Mouse (Mus musculus) liver, embryonic 16.5 days (tissue): ENCODE results near the gene Atoh8. TPM values are rescaled to one million over a fixed set of nuclear protein-coding genes. Genes with fewer than 3 reads are reported as not detected.

ENCODE experiments used
- ATAC-seq: fragments of 200-750 bp; cut with Nextera tagmentation; 2 replicates; pipeline ENCODE4 v1.8.0; 2017; ENCODE audit warnings: low read depth, mild to moderate bottlenecking, moderate number of reproducible peaks, moderate library complexity
- H3K27ac ChIP-seq: fragments of 300-500 bp; sonication (generic); 2 replicates; pipeline ENCODE4 v1.5.1; 2014; ENCODE audit warnings: mild to moderate bottlenecking, low read length
- H3K27me3 ChIP-seq: fragments of 300-500 bp; sonication (generic); 2 replicates; pipeline ENCODE4 v1.6.1; 2014; ENCODE audit warnings: low read depth, low read length, mixed read lengths; ENCODE audit not compliant: control insufficient read depth, insufficient read depth
- H3K36me3 ChIP-seq: fragments of 300-500 bp; sonication (generic); 2 replicates; pipeline ENCODE4 v1.6.1; 2014; ENCODE audit warnings: mild to moderate bottlenecking; ENCODE audit not compliant: control insufficient read depth, insufficient read depth
- H3K4me1 ChIP-seq: fragments of 300-500 bp; sonication (generic); 2 replicates; pipeline ENCODE4 v1.6.1; 2014; ENCODE audit warnings: low read depth, low read length, mixed read lengths; ENCODE audit not compliant: control insufficient read depth
- H3K4me2 ChIP-seq: fragments of 300-500 bp; sonication (generic); 2 replicates; pipeline ENCODE4 v1.6.1; 2014; ENCODE audit warnings: low read depth, low read length, mixed read lengths
- H3K4me3 ChIP-seq: fragments of 300-500 bp; sonication (generic); 2 replicates; pipeline ENCODE4 v1.5.1; 2014; ENCODE audit warnings: low read depth, mild to moderate bottlenecking, low read length
- H3K9ac ChIP-seq: fragments of 300-500 bp; sonication (generic); 2 replicates; pipeline ENCODE4 v1.6.1; 2014; ENCODE audit warnings: low read depth, low read length
- H3K9me3 ChIP-seq: fragments of 300-500 bp; sonication (generic); replicated peaks from 2 replicates; pipeline ENCODE4 v1.6.1; 2016; ENCODE audit warnings: low read length; ENCODE audit not compliant: control insufficient read depth
- WGBS: fragments of 180-500 bp; shearing (Covaris S2); extraction: QIAGEN DNeasy Blood & Tissue Kit; methylation state at CpG from one replicate; pipeline ENCODE4 v1.1.7; 2014; ENCODE audit not compliant: insufficient replicate concordance; 5-methylcytosine and 5-hydroxymethylcytosine counted together
- polyA plus RNA-seq: library from polyadenylated mRNA; unstranded; fragments of >200 nt; fragmentation: Nextera tagmentation; extraction: Ambion mirVana; gene quantifications from 2 replicates; pipeline ENCODE4 v1.2.1, GENCODE M21; 2015

Atoh8 gene
- polyA plus RNA-seq, 1 experiment from 2014 or later: 0.90 TPM

DNA sequence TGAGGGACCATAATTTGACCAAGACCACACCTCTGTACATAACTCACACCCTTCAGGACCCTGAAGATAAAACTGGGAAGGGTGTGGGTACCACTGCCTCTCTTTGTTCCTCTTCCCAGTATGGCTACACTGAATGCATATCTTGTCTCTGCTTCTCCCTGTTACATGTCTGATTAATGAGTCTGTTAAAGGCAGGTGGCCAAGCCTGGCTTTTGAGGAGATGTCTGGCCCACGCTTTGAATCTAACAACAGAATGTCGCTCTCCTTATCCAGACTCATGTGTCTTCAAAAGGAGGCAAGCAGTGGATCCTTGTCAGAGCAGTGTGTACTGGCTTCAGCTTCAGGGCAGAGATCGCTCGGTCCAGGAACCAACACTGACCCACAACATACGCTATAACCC is 50.8 kb downstream of the Atoh8 start:
- Histone ChIP-seq H3K27me3 (peaks cover 20% of the 10 kb centered on the region), H3K4me2 (no peak overlapping the region), H3K9ac (no peak overlapping the region), H3K9me3 (no peaks in the 10 kb centered on the region), H3K27ac (no peak overlapping the region), H3K4me1 (no peaks in the 10 kb centered on the region), H3K4me3 (no peak overlapping the region), H3K36me3 (no peaks in the 10 kb centered on the region)
- 74% methylated on average over 5 of the region's 5 CpGs for WGBS
- ATAC-seq: no peak

DNA sequence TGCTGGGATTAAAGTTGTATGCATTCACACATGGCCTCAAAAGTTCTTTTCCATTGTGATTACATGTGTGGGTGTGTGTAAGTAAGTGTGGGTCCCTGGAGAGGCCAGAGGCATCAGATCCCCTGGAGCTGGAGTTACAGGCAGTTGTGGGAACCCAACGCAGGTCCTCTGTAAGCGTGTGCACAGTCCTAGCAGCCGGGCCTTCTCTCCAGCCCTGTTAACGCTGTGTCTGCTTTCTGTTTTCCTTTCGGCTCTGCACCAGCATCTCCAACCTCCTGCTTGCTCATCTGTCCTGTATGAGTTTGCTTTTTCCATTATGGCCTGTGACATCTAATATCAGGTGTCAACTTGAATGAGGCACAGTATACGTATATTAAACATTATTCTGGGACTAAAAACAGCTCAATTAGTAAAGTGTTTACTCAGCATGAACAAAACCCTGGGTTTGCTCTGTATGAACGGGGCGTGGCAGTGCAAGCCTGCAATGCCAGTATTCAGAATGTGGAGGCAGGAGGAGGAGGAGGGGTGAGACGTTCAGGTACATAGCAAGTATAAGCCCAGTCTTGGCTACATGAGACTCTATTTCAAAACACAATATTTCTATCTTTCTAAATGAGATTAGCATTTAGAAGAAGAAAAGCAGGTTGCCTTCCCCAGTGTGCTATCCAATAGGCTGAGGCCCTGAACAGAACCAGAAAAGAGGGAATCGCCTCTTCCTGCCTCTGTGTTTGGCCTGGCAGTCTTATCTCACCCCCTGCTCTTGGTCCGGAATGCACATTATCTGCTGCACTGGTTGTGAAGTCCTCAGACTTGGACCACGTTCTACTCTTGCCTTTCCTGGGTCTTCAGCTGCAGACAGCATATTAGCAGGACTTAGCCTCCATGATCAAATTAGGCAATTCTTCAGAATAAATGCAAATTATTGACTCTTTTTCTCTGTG is 55.5 kb downstream of the Atoh8 start:
- 57% methylated on average over 12 of the region's 12 CpGs for WGBS
- Histone ChIP-seq H3K9me3 (no peaks in the 10 kb centered on the region), H3K9ac (no peak overlapping the region), H3K36me3 (no peaks in the 10 kb centered on the region), H3K4me1 (no peaks in the 10 kb centered on the region), H3K27ac (no peak overlapping the region), H3K27me3 (no peaks in the 10 kb centered on the region), H3K4me3 (no peak overlapping the region), H3K4me2 (no peak overlapping the region)
- no peak for ATAC-seq

DNA sequence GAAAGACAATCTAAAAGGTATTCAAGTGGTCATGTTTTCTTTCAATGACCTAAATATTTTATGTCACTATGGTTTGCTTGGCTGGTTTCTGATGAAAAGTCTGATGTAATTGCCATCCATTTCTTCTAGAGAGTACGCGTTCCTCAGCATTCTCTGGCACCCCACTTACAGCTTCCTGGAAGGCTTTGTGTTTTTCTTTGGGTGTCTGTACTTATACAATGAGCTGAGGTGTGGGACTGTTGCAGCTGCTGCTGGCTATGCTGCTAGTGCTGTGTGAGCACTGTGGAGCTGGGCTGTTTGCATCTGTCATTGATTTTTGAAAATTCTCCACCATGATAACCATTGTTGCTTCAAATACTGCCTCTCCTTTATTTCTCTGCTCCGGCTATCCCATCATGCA is 56.4 kb downstream of the Atoh8 start:
- H3K27me3 ChIP-seq: no peaks in the 10 kb centered on the region
- no peak overlapping the region for H3K4me2 ChIP-seq
- H3K36me3 ChIP-seq: no peaks in the 10 kb centered on the region
- 78% methylated on average over 3 of the region's 3 CpGs for WGBS
- H3K27ac ChIP-seq: no peak overlapping the region
- no peak for ATAC-seq
- H3K9me3 ChIP-seq: no peaks in the 10 kb centered on the region
- H3K4me1 ChIP-seq: no peaks in the 10 kb centered on the region
- no peak overlapping the region for H3K4me3 ChIP-seq
- H3K9ac ChIP-seq: no peak overlapping the region

DNA sequence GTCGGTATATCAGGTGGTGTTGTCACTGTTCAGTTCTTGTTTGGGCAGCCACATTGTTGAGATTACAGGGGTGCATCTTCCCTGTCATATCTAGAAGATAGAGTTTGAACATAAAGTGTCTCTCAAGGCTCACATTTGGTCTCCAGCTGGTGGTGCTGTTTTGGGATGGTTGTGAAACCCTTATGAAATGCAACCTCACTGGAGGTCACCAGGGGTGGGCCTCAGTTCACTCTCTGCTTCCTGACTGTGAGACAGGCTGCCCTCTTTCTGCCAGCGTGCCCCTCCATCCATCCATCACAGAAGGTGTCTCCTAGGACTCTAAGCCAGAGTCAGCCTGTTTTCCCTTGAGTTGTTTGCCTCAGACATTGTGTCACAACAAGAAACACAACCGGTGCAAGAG is 58.0 kb downstream of the Atoh8 start:
- H3K4me1 ChIP-seq: no peaks in the 10 kb centered on the region
- H3K36me3 ChIP-seq: no peaks in the 10 kb centered on the region
- no peak overlapping the region for H3K4me2 ChIP-seq
- no peaks in the 10 kb centered on the region for H3K27me3 ChIP-seq
- 46% methylated on average over 3 of the region's 3 CpGs for WGBS
- H3K27ac ChIP-seq: no peak overlapping the region
- H3K4me3 ChIP-seq: no peak overlapping the region
- H3K9ac ChIP-seq: no peak overlapping the region
- no peaks in the 10 kb centered on the region for H3K9me3 ChIP-seq
- ATAC-seq: no peak

DNA sequence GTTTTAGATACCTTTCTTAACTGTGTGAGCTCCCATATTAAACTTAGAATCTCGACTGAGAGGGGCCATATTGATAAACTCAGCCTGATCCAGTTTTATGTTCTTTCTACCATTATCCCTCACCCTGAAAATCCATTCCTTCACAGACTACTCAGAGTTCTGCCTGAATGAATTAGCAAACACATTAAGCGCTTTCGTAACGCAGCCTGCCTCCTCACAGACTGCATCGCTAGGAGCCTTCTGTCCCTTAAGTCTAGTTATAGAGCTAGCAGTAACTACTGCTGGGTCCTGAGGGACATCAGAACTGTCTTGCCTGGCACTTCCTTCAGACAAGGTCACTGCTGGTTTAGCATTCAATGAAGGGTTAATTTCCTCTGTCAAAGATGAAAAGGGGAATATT is 59.4 kb downstream of the Atoh8 start:
- whole genome bisulfite sequencing: 72% methylated on average over 5 of the region's 5 CpGs
- no peak overlapping the region for H3K4me2 ChIP-seq

DNA sequence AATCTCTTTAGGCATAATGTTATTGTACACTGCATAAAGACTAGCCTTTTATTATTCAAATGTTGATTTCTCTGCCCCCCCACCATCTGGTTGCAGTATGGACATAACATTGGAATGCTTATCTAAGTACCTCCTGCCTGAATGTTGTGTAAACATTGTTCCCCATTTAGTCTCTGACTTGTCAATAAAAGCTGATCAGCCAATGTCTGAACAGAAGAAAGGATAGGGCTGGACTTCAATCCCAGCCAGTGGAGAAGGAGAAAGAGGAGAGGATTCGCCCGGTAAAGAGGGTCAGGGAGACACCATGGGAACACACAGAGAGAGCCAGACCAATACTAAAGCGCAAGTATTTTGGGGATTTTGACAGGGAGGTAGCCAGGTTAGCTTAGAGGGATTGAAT is 60.0 kb downstream of the Atoh8 start:
- Histone ChIP-seq H3K27me3 (no peaks in the 10 kb centered on the region), H3K4me2 (no peak overlapping the region), H3K9ac (no peak overlapping the region), H3K9me3 (no peaks in the 10 kb centered on the region), H3K4me1 (no peaks in the 10 kb centered on the region), H3K27ac (no peak overlapping the region), H3K36me3 (no peaks in the 10 kb centered on the region), H3K4me3 (no peak overlapping the region)
- peak; percentile 37; the same call in 1 of the 2 replicates for ATAC-seq
- 49% methylated on average over 3 of the region's 3 CpGs for WGBS

More for the DNA sequence above, 59.4 kb downstream of the Atoh8 start:
- H3K27me3 ChIP-seq: no peaks in the 10 kb centered on the region
- no peak for ATAC-seq
- H3K4me3 ChIP-seq: no peak overlapping the region
- no peak overlapping the region for H3K27ac ChIP-seq
- no peaks in the 10 kb centered on the region for H3K9me3 ChIP-seq
- H3K4me1 ChIP-seq: no peaks in the 10 kb centered on the region
- no peak overlapping the region for H3K9ac ChIP-seq
- no peaks in the 10 kb centered on the region for H3K36me3 ChIP-seq

DNA sequence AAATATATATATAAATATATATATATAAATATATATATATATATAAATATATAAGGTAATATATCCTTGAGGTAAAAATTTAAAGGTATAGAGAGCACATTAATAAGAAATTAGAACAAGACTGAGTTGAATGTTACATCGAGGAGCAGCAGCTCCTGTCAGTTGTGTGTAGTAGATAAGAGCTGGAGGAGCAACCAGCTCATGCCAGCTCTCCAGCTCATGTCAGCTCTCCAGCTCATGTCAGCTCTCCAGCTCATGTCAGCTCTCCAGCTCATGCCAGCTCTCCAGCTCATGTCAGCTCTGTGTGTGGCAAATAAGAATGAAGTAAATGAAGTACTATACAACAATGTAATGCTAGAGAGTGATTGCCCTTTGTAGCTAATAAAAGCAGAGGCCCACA is 62.0 kb downstream of the Atoh8 start:
- Histone ChIP-seq H3K9ac (no peak overlapping the region), H3K4me3 (no peak overlapping the region), H3K4me2 (no peak overlapping the region), H3K9me3 (no peaks in the 10 kb centered on the region), H3K27me3 (no peaks in the 10 kb centered on the region), H3K27ac (no peak overlapping the region), H3K36me3 (no peaks in the 10 kb centered on the region), H3K4me1 (no peaks in the 10 kb centered on the region)
- no peak for ATAC-seq
- WGBS: 34% methylated on average over 1 of the region's 1 CpGs

DNA sequence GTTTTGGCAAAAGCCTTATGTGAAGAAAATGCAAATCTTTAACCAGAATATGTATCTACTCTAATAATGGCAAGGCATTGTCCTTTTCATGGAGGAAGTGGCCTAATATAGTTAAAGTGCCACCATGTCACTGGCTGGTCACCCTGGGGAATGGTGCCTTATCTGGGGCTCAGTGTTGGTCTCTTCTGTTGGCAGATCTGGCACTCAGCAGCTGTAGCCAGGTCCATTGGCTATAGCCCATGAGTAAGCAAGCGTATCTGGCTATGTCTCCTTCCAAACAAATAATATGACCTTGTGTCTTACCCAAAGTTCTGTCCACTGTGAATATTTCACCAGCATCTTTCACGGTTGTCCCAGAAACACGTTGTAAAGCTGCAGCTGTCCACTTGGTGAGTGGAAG is 64.0 kb downstream of the Atoh8 start:
- Histone ChIP-seq H3K27me3 (no peaks in the 10 kb centered on the region), H3K9ac (no peak overlapping the region), H3K4me1 (no peaks in the 10 kb centered on the region), H3K9me3 (no peaks in the 10 kb centered on the region), H3K27ac (no peak overlapping the region), H3K36me3 (no peaks in the 10 kb centered on the region), H3K4me2 (no peak overlapping the region), H3K4me3 (no peak overlapping the region)
- WGBS: 70% methylated on average over 3 of the region's 3 CpGs
- ATAC-seq: no peak

DNA sequence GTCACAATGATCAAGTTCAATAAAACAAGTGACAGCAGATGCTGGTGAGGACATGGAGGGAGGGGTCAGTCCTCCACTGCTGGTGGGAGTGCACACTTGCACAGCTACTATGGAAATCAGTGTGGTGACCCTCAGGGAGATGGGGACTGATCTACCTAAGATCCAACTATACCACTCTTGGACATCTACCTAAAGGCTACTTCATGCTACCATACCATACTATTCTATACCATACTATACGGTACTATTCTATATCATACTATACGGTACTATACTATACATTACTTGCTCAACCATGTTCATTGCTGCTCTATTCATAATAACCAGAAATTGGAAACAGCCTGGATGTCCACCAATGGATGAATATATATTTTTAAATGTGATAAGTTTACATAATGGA is 69.5 kb downstream of the Atoh8 start:
- no peak for ATAC-seq
- Histone ChIP-seq H3K36me3 (no peaks in the 10 kb centered on the region), H3K4me1 (peaks cover 9% of the 10 kb centered on the region), H3K9me3 (no peaks in the 10 kb centered on the region), H3K4me2 (no peak overlapping the region), H3K4me3 (no peak overlapping the region), H3K9ac (no peak overlapping the region), H3K27ac (no peak overlapping the region), H3K27me3 (no peaks in the 10 kb centered on the region)
- 48% methylated on average over 2 of the region's 2 CpGs for WGBS
